Mouse (Mus musculus) heart, adult 2 months (tissue): Measurements from ENCODE around the gene Krcc1.

Source experiments
- CTCF ChIP-seq: fragments of 200-600 bp; IDR thresholded peaks from 2 replicates; pipeline ENCODE4 v1.8.1; 2022; ENCODE audit warnings: antibody characterized with exemption, mild to moderate bottlenecking, moderate library complexity
- EP300 ChIP-seq: fragments of 200-500 bp; IDR thresholded peaks from 2 replicates; pipeline ENCODE4 v1.6.1; 2011; ENCODE audit warnings: low read depth, low read length, control low read depth; ENCODE audit not compliant: insufficient read depth

GRCm38 (mm10) chr6:71295303-71295702 is 23.8 kb downstream of the Krcc1 start:
- peak; percentile 41 for TF ChIP-seq CTCF
- TF ChIP-seq EP300 = no peak
